Mouse (Mus musculus): ENCODE results near the gene Hivep3.

DNA sequence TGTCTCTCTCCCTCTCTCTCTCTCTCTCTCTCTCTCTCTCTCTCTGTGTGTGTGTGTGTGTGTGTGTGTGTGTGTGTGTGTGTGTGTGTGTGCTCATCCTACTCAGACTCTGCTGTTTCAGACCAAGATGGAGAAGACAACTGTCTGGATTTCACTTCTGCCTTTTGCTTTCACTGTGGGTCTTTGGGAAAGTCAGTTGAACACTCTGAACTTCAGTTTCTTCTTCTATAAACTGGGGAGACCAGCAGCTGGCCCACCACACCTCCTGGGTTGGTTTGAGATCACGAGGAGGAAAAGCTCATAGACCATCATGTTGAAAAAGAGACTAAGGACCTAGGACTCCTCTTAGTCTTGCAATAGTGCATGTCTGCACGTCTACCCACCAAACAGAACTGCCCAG lies 246.3 kb downstream of the Hivep3 start:
- TF ChIP-seq CTCF (conservative IDR thresholded peaks at IDR 0.05 in 1 of 2, IDR thresholded peaks at IDR 0.05 in 1 of 2; ENCODE audit: low read depth in 2 of 2, low read length in 2 of 2) (no peak), POLR2A (IDR thresholded peaks at IDR 0.05; ENCODE audit: low read depth, low read length) (no peak), ELF1 (IDR thresholded peaks at IDR 0.05; ENCODE audit: low read depth, low read length) (no peak), EP300 (IDR thresholded peaks at IDR 0.05; ENCODE audit: low read length) (peak; percentile 80), USF1 (IDR thresholded peaks at IDR 0.05; ENCODE audit: low read depth, low read length) (no peak), E2F4 (IDR thresholded peaks at IDR 0.05; ENCODE audit: insufficient replicate concordance, low read depth, low read length) (no peak), HCFC1 (IDR thresholded peaks at IDR 0.05; ENCODE audit: low read depth, low read length) (no peak)
